Mouse (Mus musculus) intestine, embryonic 15.5 days (tissue): ENCODE results near the gene Fgd4. TPM values are rescaled to one million over a fixed set of nuclear protein-coding genes. Genes with fewer than 3 reads are reported as not detected.
A peak's percentile ranks its signal among the peaks of the same experiment; 100 is the strongest.
"Not testable (repeated sequence)": the region's sequence is repeated elsewhere in the genome, so short reads cannot be mapped to it uniquely, and the experiment has no call there.

ENCODE experiments used
- ATAC-seq: fragments of 200-750 bp; cut with Nextera tagmentation; 2 replicates; pipeline ENCODE4 v1.8.0; 2017; ENCODE audit warnings: moderate TSS enrichment, moderate library complexity
- H3K27ac ChIP-seq: fragments of 300-500 bp; sonication (generic); 2 replicates; pipeline ENCODE4 v1.5.1; 2015; ENCODE audit warnings: mild to moderate bottlenecking, inconsistent platforms
- H3K27me3 ChIP-seq: fragments of 300-500 bp; sonication (generic); replicated peaks from 2 replicates; pipeline ENCODE4 v1.6.1; 2015; ENCODE audit warnings: inconsistent platforms
- H3K36me3 ChIP-seq: fragments of 300-500 bp; sonication (generic); 2 replicates; pipeline ENCODE4 v1.6.1; 2015; ENCODE audit warnings: inconsistent platforms
- H3K4me1 ChIP-seq: fragments of 300-500 bp; sonication (generic); replicated peaks from 2 replicates; pipeline ENCODE4 v1.6.1; 2015; ENCODE audit warnings: inconsistent platforms
- H3K4me2 ChIP-seq: fragments of 300-500 bp; sonication (generic); replicated peaks from 2 replicates; pipeline ENCODE4 v1.6.1; 2015; ENCODE audit warnings: mild to moderate bottlenecking, inconsistent platforms
- H3K4me3 ChIP-seq: fragments of 300-500 bp; sonication (generic); replicated peaks from 2 replicates; pipeline ENCODE4 v1.5.1; 2015; ENCODE audit warnings: inconsistent platforms
- H3K9ac ChIP-seq: fragments of 300-500 bp; sonication (generic); 2 replicates; pipeline ENCODE4 v1.6.1; 2015; ENCODE audit warnings: inconsistent platforms
- H3K9me3 ChIP-seq: fragments of 300-500 bp; sonication (generic); 2 replicates; pipeline ENCODE4 v1.6.1; 2016; ENCODE audit warnings: inconsistent platforms
- WGBS: fragments of 180-500 bp; shearing (Covaris S2); methylation state at CpG from one replicate; pipeline ENCODE4 v1.1.7; 2015; 5-methylcytosine and 5-hydroxymethylcytosine counted together
- polyA plus RNA-seq: library from polyadenylated mRNA; unstranded; fragments of >200 nt; fragmentation: Nextera tagmentation; extraction: Ambion mirVana; gene quantifications from 2 replicates; pipeline ENCODE4 v1.2.1, GENCODE M21; 2015

Fgd4 gene
- polyA plus RNA-seq, 1 experiment from 2014 or later = 14.2 TPM

GRCm38 (mm10) chr16:16450021-16450420 is 150.3 kb downstream of the Fgd4 start:
- ATAC-seq = no peak
- Histone ChIP-seq H3K4me3 (no peak overlapping the region), H3K9me3 (no peaks in the 10 kb centered on the region), H3K9ac (no peak overlapping the region), H3K4me1 (no peaks in the 10 kb centered on the region), H3K27me3 (no peaks in the 10 kb centered on the region), H3K36me3 (0 out of 2 replicates have a peak, but pooled peaks cover 4% of the 10 kb centered on the region), H3K27ac (no peak overlapping the region), H3K4me2 (no peak overlapping the region)
- 86% methylated on average over 1 of the region's 1 CpGs for WGBS

- 72% methylated on average over 1 of the region's 1 CpGs for WGBS
- H3K4me2 ChIP-seq = no peak overlapping the region
- no peaks in the 10 kb centered on the region for H3K9me3 ChIP-seq
- H3K27me3 ChIP-seq = no peaks in the 10 kb centered on the region
- no peak overlapping the region for H3K4me3 ChIP-seq
- no peaks in the 10 kb centered on the region for H3K4me1 ChIP-seq
- no peak overlapping the region for H3K27ac ChIP-seq
- peaks cover 6% of the 10 kb centered on the region; the same call in 1 of the 2 replicates for H3K36me3 ChIP-seq
- ATAC-seq = no peak
- no peak overlapping the region for H3K9ac ChIP-seq
These were observed 161.9 kb downstream of the Fgd4 start for GRCm38 (mm10) chr16:16438436-16438835.

GRCm38 (mm10) chr16:16422456-16422855 is 177.9 kb downstream of the Fgd4 start:
- 83% methylated on average over 2 of the region's 2 CpGs for WGBS
- ATAC-seq = no peak
- H3K9ac ChIP-seq = no peak overlapping the region

GRCm38 (mm10) chr16:16367217-16367616 is 233.1 kb downstream of the Fgd4 start:
- not testable (repeated sequence) for H3K4me1 ChIP-seq, H3K36me3 ChIP-seq, H3K4me2 ChIP-seq, H3K4me3 ChIP-seq, H3K9ac ChIP-seq, H3K9me3 ChIP-seq, H3K27ac ChIP-seq, H3K27me3 ChIP-seq
- ATAC-seq = peak; percentile 95
- WGBS = 44% methylated on average over 9 of the region's 9 CpGs

More at GRCm38 (mm10) chr16:16422456-16422855, 177.9 kb downstream of the Fgd4 start:
- no peaks in the 10 kb centered on the region for H3K4me1 ChIP-seq
- no peak overlapping the region for H3K27ac ChIP-seq
- H3K9me3 ChIP-seq = no peaks in the 10 kb centered on the region
- no peaks in the 10 kb centered on the region for H3K36me3 ChIP-seq
- no peak overlapping the region for H3K4me3 ChIP-seq
- no peaks in the 10 kb centered on the region for H3K27me3 ChIP-seq
- no peak overlapping the region for H3K4me2 ChIP-seq

Other genes with a start within 250 kb of the Fgd4 start
- gene Dnm1l, start 241.6 kb downstream of the Fgd4 start, polyA plus RNA-seq = 54.5 and 57.8 TPM in 2 replicates
- gene Olfr19, start 75.9 kb upstream of the Fgd4 start, polyA plus RNA-seq = not detected in 2 replicates
- 0.35 and 0.39 TPM in 2 replicates for gene Spag6l, start 228.9 kb upstream of the Fgd4 start, polyA plus RNA-seq